Mouse (Mus musculus): ENCODE data around the gene Hist4h4.

DNA sequence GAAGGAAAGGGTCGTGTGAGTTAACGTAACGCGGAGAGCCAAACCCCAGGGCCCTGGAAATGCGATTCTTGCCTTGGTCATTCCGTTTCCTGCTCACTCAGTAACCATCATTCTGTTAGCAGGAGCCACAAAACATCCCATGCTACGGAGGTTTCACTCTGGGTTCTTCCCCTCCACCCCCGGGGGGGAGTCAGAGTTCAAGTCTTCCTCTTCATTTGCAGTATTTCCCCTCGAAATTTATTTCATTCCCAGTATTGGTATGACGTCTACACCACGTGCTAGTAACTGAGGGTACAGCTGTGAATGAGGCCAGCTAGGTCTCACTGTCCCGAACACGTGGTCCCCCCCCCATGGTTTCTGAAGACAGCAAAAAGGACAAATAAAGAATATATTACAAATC lies 5.5 kb upstream of the Hist4h4 start:
- no peak for TF ChIP-seq CTCF (conservative IDR thresholded peaks at IDR 0.05; ENCODE audit: insufficient read depth, insufficient read length, low read depth, low read length)
- TF ChIP-seq POLR2A (IDR thresholded peaks at IDR 0.05; ENCODE audit: low read depth, low read length), result no peak
